Mouse (Mus musculus) ES-Bruce4 (cell line): Measurements from ENCODE around the gene Pah.

Source experiments
- CTCF ChIP-seq: IDR thresholded peaks from one replicate; pipeline ENCODE4 v1.8.1; 2011; ENCODE audit warnings: low read depth, low read length
- EP300 ChIP-seq: IDR thresholded peaks from 2 replicates; pipeline ENCODE4 v1.6.1; 2011; ENCODE audit warnings: low read depth, low read length; ENCODE audit not compliant: insufficient read depth
- POLR2A ChIP-seq: IDR thresholded peaks from one replicate; pipeline ENCODE4 v1.8.1; 2011; ENCODE audit warnings: low read length; ENCODE audit not compliant: insufficient read depth

- TF ChIP-seq POLR2A: no peak
- no peak for TF ChIP-seq EP300
- no peak for TF ChIP-seq CTCF
Observed at GRCm38 (mm10) chr10:87492661-87493551, 28.7 kb upstream of the Pah start.
